Mouse (Mus musculus) left cerebral cortex, postnatal 14 days (tissue): ENCODE results near the gene Mypn. TPM values are rescaled to one million over a fixed set of nuclear protein-coding genes. Genes with fewer than 3 reads are reported as not detected.

Experiments used
- DNase-seq, 2 experiments: peaks; one replicate each; pipeline ENCODE4 v3.0.0; 2021 to 2022; ENCODE audit warnings: low spot score in 2 of 2, mixed read lengths in 1 of 2
- intact Hi-C: fragments of 180-260 bp; cut with DNase I; formaldehyde crosslinking; loops from one replicate; pipeline ENCODE4 v1.15.1; 2025
- total RNA-seq, 2 experiments: library from RNA; stranded (reverse); gene quantifications; 2 replicates each; pipeline ENCODE4 v1.2.3; 2021

Mypn gene
- total RNA-seq, 2 experiments from 2014 or later, result 4.9 to 5.0 TPM

GRCm38 (mm10) chr10:63089103-63089757 lies 114.5 kb downstream of the Mypn start:
- intact Hi-C loops, result no loop called here
- no peak for DNase-seq

GRCm38 (mm10) chr10:63086304-63086703 lies 117.4 kb downstream of the Mypn start:
- DNase-seq, result no peak
- intact Hi-C loops, result no loop called here

GRCm38 (mm10) chr10:63065988-63066387 lies 137.8 kb downstream of the Mypn start:
- peak; percentile 81 to 85 for DNase-seq
- intact Hi-C loops, result loop anchor here (2.0 to 10.0 kb wide), 2 partner anchors 41 to 81 kb away; partner anchors contain the start of genes Hnrnph3, Pbld2 and Rufy2

Other genes with a start within 250 kb of the Mypn start
- gene Rufy2, start 223.7 kb downstream of the Mypn start, total RNA-seq, result 10 to 100 TPM; 86.1 to 88.7 TPM
- 10 to 100 TPM; 36.0 to 36.6 TPM for gene Hnrnph3, start 179.7 kb downstream of the Mypn start, total RNA-seq
- gene Pbld2, start 179.6 kb downstream of the Mypn start, total RNA-seq, result 1 to 10 TPM; 1.4 to 1.8 TPM
- gene Pbld1, start 143.8 kb downstream of the Mypn start, total RNA-seq, result under 1 TPM in 1 of 2 experiments, not detected in 1; 0.29 TPM
- 1 to 10 TPM; 1.0 to 1.5 TPM for gene Atoh7, start 104.3 kb downstream of the Mypn start, total RNA-seq
- gene Herc4, start 39.9 kb upstream of the Mypn start, total RNA-seq, result 10 to 100 TPM; 38.6 to 41.8 TPM
- 10 to 100 TPM; 11.4 to 13.4 TPM for gene Sirt1, start 177.8 kb upstream of the Mypn start, total RNA-seq
- gene Dnajc12, start 178.5 kb upstream of the Mypn start, total RNA-seq, result 10 to 100 TPM; 13.0 to 14.0 TPM
- not detected for gene Gm7075, start 217.8 kb upstream of the Mypn start, total RNA-seq
- gene Ctnna3, start 226.1 kb upstream of the Mypn start, total RNA-seq, result 1 to 10 TPM; 1.0 to 2.0 TPM